Mouse (Mus musculus) brain, embryonic 14.5 days (tissue): ENCODE measurements at regions not wholly inside any gene's neighbourhood (a gene's known extent, or its start where the extent isn't known, plus 50 kb on each side); places are given as distances from the start of the nearest gene placed in this dataset.

Experiments
- CTCF ChIP-seq: fragments of 200-500 bp; IDR thresholded peaks from 2 replicates; pipeline ENCODE4 v1.5.1; 2012; ENCODE audit warnings: inconsistent platforms, mild to moderate bottlenecking, moderate library complexity, borderline replicate concordance; ENCODE audit not compliant: insufficient read depth, insufficient read length; ENCODE audit errors: extremely low read depth
- POLR2A ChIP-seq: fragments of 200-500 bp; IDR thresholded peaks from 2 replicates; pipeline ENCODE4 v1.6.1; 2012; ENCODE audit warnings: mild to moderate bottlenecking, inconsistent platforms, borderline replicate concordance; ENCODE audit not compliant: poor library complexity, insufficient read depth, insufficient read length, severe bottlenecking; ENCODE audit errors: extremely low read depth

DNA sequence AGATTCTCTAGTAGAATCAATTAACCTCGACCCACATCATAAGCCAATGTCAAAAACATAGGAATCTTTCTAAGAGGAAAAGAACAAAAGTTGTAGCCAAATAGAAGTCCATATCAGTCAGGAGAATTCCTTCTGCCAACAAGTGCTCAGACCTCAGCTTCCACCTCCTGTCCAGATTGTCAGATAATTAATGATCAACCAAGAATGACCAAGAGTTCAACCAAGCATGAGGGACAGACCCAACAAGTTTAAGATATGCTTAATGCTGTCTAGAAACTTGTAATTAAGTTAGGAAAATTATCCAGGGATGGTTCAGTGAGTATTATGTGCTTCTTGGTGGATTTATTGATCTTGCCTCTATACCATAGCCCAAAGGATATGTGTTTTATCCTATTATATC lies 238.6 kb downstream of the Nedd1 start:
- TF ChIP-seq CTCF (no peak), POLR2A (no peak)
